ENCODE assay signal across 8 mouse cellular contexts in the genomic region with DNA sequence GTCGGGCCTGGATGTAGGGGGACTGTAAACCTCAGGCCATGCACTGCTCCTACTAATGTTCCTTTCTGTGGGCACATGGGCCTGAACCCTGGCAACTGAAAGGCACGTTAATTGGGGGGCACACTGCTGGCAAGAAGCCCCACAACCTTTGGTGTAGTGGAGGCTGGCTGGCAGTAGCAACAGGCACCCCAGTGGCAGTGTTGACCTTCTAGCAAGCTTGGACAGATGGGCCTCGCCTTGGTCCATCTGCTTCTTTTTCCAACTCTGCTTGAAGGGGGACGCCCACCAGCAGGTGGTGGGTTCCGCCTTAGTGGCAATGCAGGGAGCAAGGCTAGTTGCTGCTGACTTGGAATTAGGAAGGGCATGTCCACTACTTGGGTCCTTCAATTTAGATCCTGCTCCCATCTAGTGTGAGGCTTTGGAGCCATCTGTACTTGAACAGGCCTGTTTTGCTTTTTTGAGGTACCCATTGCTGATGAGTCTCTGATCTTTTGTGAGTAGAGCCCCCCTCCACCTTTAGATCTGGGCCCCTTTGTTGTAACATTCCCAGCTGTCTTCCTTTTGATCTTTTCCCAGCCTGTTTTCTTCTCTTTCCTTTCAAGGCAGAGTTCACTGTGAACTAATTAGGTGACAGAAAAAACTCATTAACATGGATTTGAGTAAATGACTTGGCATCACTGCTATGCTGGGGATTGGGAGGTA. TPM values are rescaled to one million over a fixed set of nuclear protein-coding genes. Genes with fewer than 3 reads are reported as not detected.
DNase-seq lines count a peak whose midpoint lies in the region; ATAC-seq and TF ChIP-seq lines count a peak whose summit lies in the region.

No protein-coding gene starts in this region.

- peak overlapping the region; percentile 97 for H3K4me3 ChIP-seq in heart, embryonic 12.5 days
- H3K4me3 ChIP-seq in C2C12 (ENCODE audit: insufficient read depth, poor library complexity, severe bottlenecking): peak overlapping the region; percentile 75
- peak overlapping the region; percentile 85 for H3K4me3 ChIP-seq in intestine, embryonic 15.5 days (replicated peaks)
- H3K4me3 ChIP-seq in neural tube, embryonic 14.5 days (ENCODE audit: low read depth, low read length): peak overlapping the region; percentile 91

- TF ChIP-seq CTCF in C2C12 (IDR thresholded peaks at IDR 0.05; ENCODE audit: control insufficient read depth, insufficient read depth, insufficient read length): no peak

- no peak for DNase-seq in heart, adult 8-10 months (ENCODE audit: low spot score)
- DNase-seq in cerebellum, postnatal 36 days: peak; percentile 84 to 87
- no peak for DNase-seq in left cerebral cortex, postnatal 25 days (ENCODE audit: low spot score in 2 of 2)
- DNase-seq in spleen, postnatal 14 days (ENCODE audit: low spot score in 2 of 2): no peak

- no peaks in the 10 kb centered on the region for H3K9me3 ChIP-seq in heart, embryonic 12.5 days (replicated peaks)
- H3K9me3 ChIP-seq in intestine, embryonic 15.5 days: no peaks in the 10 kb centered on the region
- no peaks in the 10 kb centered on the region for H3K9me3 ChIP-seq in neural tube, embryonic 14.5 days (ENCODE audit: control insufficient read depth, low read length)

- peaks cover 11% of the 10 kb centered on the region for H3K36me3 ChIP-seq in heart, embryonic 12.5 days
- peaks cover 26% of the 10 kb centered on the region for H3K36me3 ChIP-seq in C2C12 (ENCODE audit: control insufficient read depth, insufficient read depth)
- H3K36me3 ChIP-seq in intestine, embryonic 15.5 days: no peaks in the 10 kb centered on the region; the same call in 1 of the 2 replicates
- no peaks in the 10 kb centered on the region for H3K36me3 ChIP-seq in neural tube, embryonic 14.5 days (ENCODE audit: control insufficient read depth, insufficient read depth, low read length)

- peaks cover 60% of the 10 kb centered on the region for H3K79me3 ChIP-seq in C2C12 (ENCODE audit: low read depth)

- WGBS in heart, embryonic 12.5 days: 22% methylated on average over 5 of the region's 5 CpGs
- 22% methylated on average over 5 of the region's 5 CpGs for WGBS in intestine, embryonic 15.5 days
- WGBS in neural tube, embryonic 14.5 days: under 1% methylated on average over 5 of the region's 5 CpGs

- peak overlapping the region; percentile 99 for H3K9ac ChIP-seq in heart, embryonic 12.5 days
- peak overlapping the region; percentile 87 for H3K9ac ChIP-seq in intestine, embryonic 15.5 days
- H3K9ac ChIP-seq in neural tube, embryonic 14.5 days (replicated peaks; ENCODE audit: low read depth, low read length): peak overlapping the region; percentile 96

- peak overlapping the region; percentile 96; the same call in 1 of the 2 replicates for H3K27ac ChIP-seq in heart, embryonic 12.5 days (ENCODE audit: poor library complexity, severe bottlenecking)
- peak overlapping the region; percentile 91; the same call in 1 of the 2 replicates for H3K27ac ChIP-seq in intestine, embryonic 15.5 days
- peak overlapping the region; percentile 96 for H3K27ac ChIP-seq in neural tube, embryonic 14.5 days (ENCODE audit: low read depth, low read length)

- ATAC-seq in heart, embryonic 12.5 days (ENCODE audit: insufficient number of reproducible peaks, low FRiP score): no peak
- no peak for ATAC-seq in intestine, embryonic 15.5 days
- ATAC-seq in neural tube, embryonic 14.5 days (ENCODE audit: low read depth): 0 out of 2 replicates have a peak, but pooled peaks have one; percentile 0

- peak overlapping the region; percentile 75 for H3ac ChIP-seq in C2C12 (ENCODE audit: control insufficient read depth, insufficient read length, low read depth)

- H3K4me1 ChIP-seq in heart, embryonic 12.5 days (replicated peaks): peaks cover 43% of the 10 kb centered on the region
- peaks cover 34% of the 10 kb centered on the region for H3K4me1 ChIP-seq in intestine, embryonic 15.5 days (replicated peaks)
- peaks cover 36% of the 10 kb centered on the region for H3K4me1 ChIP-seq in neural tube, embryonic 14.5 days (ENCODE audit: control insufficient read depth, insufficient read depth, low read length)

- intact Hi-C loops in left cerebral cortex, postnatal 25 days (cut with DNase I): no loop called here

- H3K4me2 ChIP-seq in heart, embryonic 12.5 days: peak overlapping the region; percentile 88
- H3K4me2 ChIP-seq in intestine, embryonic 15.5 days (replicated peaks): peak overlapping the region; percentile 89
- H3K4me2 ChIP-seq in neural tube, embryonic 14.5 days (ENCODE audit: low read depth, low read length): peak overlapping the region; percentile 95

- no peaks in the 10 kb centered on the region for H3K27me3 ChIP-seq in heart, embryonic 12.5 days (replicated peaks)
- no peaks in the 10 kb centered on the region for H3K27me3 ChIP-seq in C2C12 (ENCODE audit: control insufficient read depth, insufficient read depth, insufficient read length)
- no peaks in the 10 kb centered on the region for H3K27me3 ChIP-seq in intestine, embryonic 15.5 days (replicated peaks)
- no peaks in the 10 kb centered on the region; the same call in 1 of the 2 replicates for H3K27me3 ChIP-seq in neural tube, embryonic 14.5 days (ENCODE audit: control insufficient read depth, insufficient read depth, low read length)

- peaks cover 64% of the 10 kb centered on the region for H3K79me2 ChIP-seq in C2C12 (ENCODE audit: control insufficient read depth, insufficient read depth)

TF ChIP-seq in C2C12, 6 proteins besides CTCF, POLR2A, EP300 and RAD21:
- no peak for TF ChIP-seq USF1 (IDR thresholded peaks at IDR 0.05; ENCODE audit: low read depth)
- no peak for TF ChIP-seq FOSL1 (IDR thresholded peaks at IDR 0.05; ENCODE audit: insufficient read depth, low read length, poor library complexity, severe bottlenecking)
- no peak for TF ChIP-seq MAX (IDR thresholded peaks at IDR 0.05)
- no peak for TF ChIP-seq MYOD1 (IDR thresholded peaks at IDR 0.05; ENCODE audit: control insufficient read depth, insufficient read length, low read depth)
- no peak for TF ChIP-seq CEBPB (IDR thresholded peaks at IDR 0.05; ENCODE audit: low read depth)
- TF ChIP-seq MYOG (IDR thresholded peaks at IDR 0.05; ENCODE audit: control insufficient read depth, extremely low read depth, insufficient read length): no peak

RNA-seq across cellular contexts. Expression of a gene that starts 1.5 kb away (rescaled TPM):
- 34.9 and 35.2 TPM in 2 replicates for polyA plus RNA-seq in heart, embryonic 12.5 days (2016; fragmentation: Nextera tagmentation; extraction: Ambion mirVana)
- 100 to 1,000 TPM in 1 of 4 experiments, 10 to 100 TPM in 3; 88.8 to 101 (median 95.0) TPM for total RNA-seq in heart, adult 8-10 months (2022)
- 119 TPM for polyA plus RNA-seq in C2C12 (2012; fragmentation: generic; extraction: Trizol)
- 28.7 and 28.9 TPM in 2 replicates for polyA plus RNA-seq in intestine, embryonic 15.5 days (2015; fragmentation: Nextera tagmentation; extraction: Ambion mirVana)
- 59.3 and 63.6 TPM in 2 replicates for polyA plus RNA-seq in neural tube, embryonic 14.5 days (2014; fragmentation: Nextera tagmentation; extraction: Ambion mirVana)
- total RNA-seq in left cerebral cortex, postnatal 25 days (2021): 100 to 1,000 TPM; 505 to 511 TPM

RNA-seq across cellular contexts. Expression of a gene that starts 5.8 kb away (rescaled TPM):
- 18.9 and 19.7 TPM in 2 replicates for polyA plus RNA-seq in heart, embryonic 12.5 days (2016; fragmentation: Nextera tagmentation; extraction: Ambion mirVana)
- total RNA-seq in heart, adult 8-10 months (2022): 10 to 100 TPM in 3 of 4 experiments, 1 to 10 TPM in 1; 9.8 to 12.3 (median 11.8) TPM
- 9.8 TPM for polyA plus RNA-seq in C2C12 (2012; fragmentation: generic; extraction: Trizol)
- polyA plus RNA-seq in intestine, embryonic 15.5 days (2015; fragmentation: Nextera tagmentation; extraction: Ambion mirVana): 22.4 and 23.6 TPM in 2 replicates
- 63.9 and 68.0 TPM in 2 replicates for polyA plus RNA-seq in neural tube, embryonic 14.5 days (2014; fragmentation: Nextera tagmentation; extraction: Ambion mirVana)
- total RNA-seq in left cerebral cortex, postnatal 25 days (2021): 10 to 100 TPM; 25.9 to 27.3 TPM

RNA-seq across cellular contexts. Expression of a gene that starts 8.3 kb away (rescaled TPM):
- 172 and 175 TPM in 2 replicates for polyA plus RNA-seq in heart, embryonic 12.5 days (2016; fragmentation: Nextera tagmentation; extraction: Ambion mirVana)
- 100 to 1,000 TPM; 297 to 351 (median 327) TPM for total RNA-seq in heart, adult 8-10 months (2022)
- 90.3 TPM for polyA plus RNA-seq in C2C12 (2012; fragmentation: generic; extraction: Trizol)
- polyA plus RNA-seq in intestine, embryonic 15.5 days (2015; fragmentation: Nextera tagmentation; extraction: Ambion mirVana): 104 and 110 TPM in 2 replicates
- polyA plus RNA-seq in neural tube, embryonic 14.5 days (2014; fragmentation: Nextera tagmentation; extraction: Ambion mirVana): 93.2 and 97.7 TPM in 2 replicates
- 100 to 1,000 TPM; 130 to 137 TPM for total RNA-seq in left cerebral cortex, postnatal 25 days (2021)

RNA-seq across cellular contexts. Expression of a gene that starts 29.8 kb away (rescaled TPM):
- 31.1 and 39.4 TPM in 2 replicates for polyA plus RNA-seq in heart, embryonic 12.5 days (2016; fragmentation: Nextera tagmentation; extraction: Ambion mirVana)
- total RNA-seq in heart, adult 8-10 months (2022): 10 to 100 TPM; 21.9 to 32.5 (median 24.7) TPM
- polyA plus RNA-seq in C2C12 (2012; fragmentation: generic; extraction: Trizol): 76.4 TPM
- 41.1 and 46.9 TPM in 2 replicates for polyA plus RNA-seq in intestine, embryonic 15.5 days (2015; fragmentation: Nextera tagmentation; extraction: Ambion mirVana)
- 11.2 and 13.8 TPM in 2 replicates for polyA plus RNA-seq in neural tube, embryonic 14.5 days (2014; fragmentation: Nextera tagmentation; extraction: Ambion mirVana)
- 10 to 100 TPM; 28.5 to 33.2 TPM for total RNA-seq in left cerebral cortex, postnatal 25 days (2021)

RNA-seq across cellular contexts. Expression of a gene that starts 30.1 kb away (rescaled TPM):
- polyA plus RNA-seq in heart, embryonic 12.5 days (2016; fragmentation: Nextera tagmentation; extraction: Ambion mirVana): 32.0 and 35.9 TPM in 2 replicates
- 10 to 100 TPM; 17.3 to 23.7 (median 19.1) TPM for total RNA-seq in heart, adult 8-10 months (2022)
- polyA plus RNA-seq in C2C12 (2012; fragmentation: generic; extraction: Trizol): 33.4 TPM
- polyA plus RNA-seq in intestine, embryonic 15.5 days (2015; fragmentation: Nextera tagmentation; extraction: Ambion mirVana): 35.5 and 38.3 TPM in 2 replicates
- polyA plus RNA-seq in neural tube, embryonic 14.5 days (2014; fragmentation: Nextera tagmentation; extraction: Ambion mirVana): 119 and 126 TPM in 2 replicates
- total RNA-seq in left cerebral cortex, postnatal 25 days (2021): 100 to 1,000 TPM; 132 TPM

Comparison
In these comparisons a context has a peak if more than half of its experiments do, and no peak if none do; other contexts are left out.
1. DNase-seq: peak in cerebellum, postnatal 36 days (2 of 2); none in heart, adult 8-10 months (single experiment), left cerebral cortex, postnatal 25 days (0 of 2) and spleen, postnatal 14 days (0 of 2).
2. Peak in every context shown above with its lines, with median percentiles within 50 percentile points of each other: H3K27ac ChIP-seq, H3K4me2 ChIP-seq, H3K4me3 ChIP-seq and H3K9ac ChIP-seq.